Mouse (Mus musculus) lung, embryonic 16.5 days (tissue): ENCODE results near the gene Ssbp2. TPM values are rescaled to one million over a fixed set of nuclear protein-coding genes. Genes with fewer than 3 reads are reported as not detected.

Experiments used
- ATAC-seq: fragments of 200-750 bp; cut with Nextera tagmentation; 2 replicates; pipeline ENCODE4 v1.8.0; 2017; ENCODE audit warnings: low read depth, mild to moderate bottlenecking, moderate library complexity
- H3K27ac ChIP-seq: fragments of 300-500 bp; sonication (generic); 2 replicates; pipeline ENCODE4 v1.5.1; 2014; ENCODE audit warnings: mild to moderate bottlenecking, control low read depth, low read length
- H3K27me3 ChIP-seq: fragments of 300-500 bp; sonication (generic); 2 replicates; pipeline ENCODE4 v1.6.1; 2014; ENCODE audit warnings: low read depth, low read length, mixed read lengths; ENCODE audit not compliant: control insufficient read depth, insufficient read depth
- H3K36me3 ChIP-seq: fragments of 300-500 bp; sonication (generic); 2 replicates; pipeline ENCODE4 v1.6.1; 2014; ENCODE audit warnings: low read length; ENCODE audit not compliant: control insufficient read depth, insufficient read depth
- H3K4me1 ChIP-seq: fragments of 300-500 bp; sonication (generic); replicated peaks from 2 replicates; pipeline ENCODE4 v1.6.1; 2014; ENCODE audit warnings: low read length, mixed read lengths; ENCODE audit not compliant: control insufficient read depth, insufficient read depth
- H3K4me2 ChIP-seq: fragments of 300-500 bp; sonication (generic); 2 replicates; pipeline ENCODE4 v1.6.1; 2014; ENCODE audit warnings: low read depth, low read length, control low read depth
- H3K4me3 ChIP-seq: fragments of 300-500 bp; sonication (generic); 2 replicates; pipeline ENCODE4 v1.5.1; 2014; ENCODE audit warnings: mild to moderate bottlenecking, low read length, control low read depth
- H3K9ac ChIP-seq: fragments of 300-500 bp; sonication (generic); 2 replicates; pipeline ENCODE4 v1.6.1; 2014; ENCODE audit warnings: low read length, control low read depth
- H3K9me3 ChIP-seq: fragments of 300-500 bp; sonication (generic); 2 replicates; pipeline ENCODE4 v1.6.1; 2016; ENCODE audit warnings: low read length; ENCODE audit not compliant: control insufficient read depth
- WGBS: fragments of 180-500 bp; shearing (Covaris S2); extraction: QIAGEN DNeasy Blood & Tissue Kit; methylation state at CpG from one replicate; pipeline ENCODE4 v1.1.7; 2014; 5-methylcytosine and 5-hydroxymethylcytosine counted together
- polyA plus RNA-seq: library from polyadenylated mRNA; unstranded; fragments of >200 nt; fragmentation: Nextera tagmentation; extraction: Ambion mirVana; gene quantifications from 2 replicates; pipeline ENCODE4 v1.2.1, GENCODE M21; 2015

Ssbp2 gene
- polyA plus RNA-seq, 1 experiment from 2014 or later: 98.6 TPM

DNA sequence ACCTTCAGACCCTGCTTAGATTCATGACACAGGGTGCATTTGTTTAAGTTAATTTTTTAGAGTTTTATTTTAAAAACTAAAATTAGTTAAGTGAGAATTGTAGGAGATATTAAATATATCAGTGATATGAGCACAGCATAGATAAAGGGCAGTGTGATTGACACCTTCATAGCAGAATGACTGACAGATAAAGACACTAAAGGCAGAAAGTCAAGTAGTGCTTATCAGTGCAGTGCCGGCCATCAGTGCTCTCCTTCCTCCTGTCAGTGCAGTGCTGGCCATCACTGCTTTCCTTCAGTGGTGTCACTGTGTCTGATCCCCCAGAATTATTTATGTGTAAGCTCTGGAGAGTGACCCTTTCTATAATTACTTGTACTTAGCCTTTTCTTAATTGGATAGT is 159.3 kb downstream of the Ssbp2 start:
- Histone ChIP-seq H3K4me2 (no peak overlapping the region), H3K36me3 (no peaks in the 10 kb centered on the region), H3K27ac (no peak overlapping the region), H3K9ac (no peak overlapping the region), H3K4me1 (no peaks in the 10 kb centered on the region), H3K4me3 (no peak overlapping the region), H3K9me3 (no peaks in the 10 kb centered on the region), H3K27me3 (no peaks in the 10 kb centered on the region)
- WGBS: 44% methylated on average over 1 of the region's 1 CpGs
- no peak for ATAC-seq

DNA sequence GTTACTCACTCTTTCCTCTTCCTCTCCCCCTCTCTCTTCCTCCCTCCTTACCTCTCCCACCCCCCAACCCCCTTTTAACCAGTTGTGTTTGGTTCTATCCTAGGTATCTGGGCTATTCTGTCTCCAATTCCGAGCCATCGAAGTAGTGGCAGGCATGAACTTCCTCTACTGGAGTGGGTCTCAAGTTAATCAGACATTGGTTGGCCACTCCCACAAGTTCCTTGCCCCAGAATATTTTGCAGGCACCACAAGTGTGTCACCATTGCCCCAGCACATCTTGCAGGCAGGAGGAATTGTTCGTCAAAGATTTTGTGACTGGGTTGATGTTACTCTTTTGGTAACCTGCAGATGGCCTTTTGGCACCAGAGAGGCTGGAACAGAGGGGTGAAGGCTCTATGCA is 160.5 kb downstream of the Ssbp2 start:
- Histone ChIP-seq H3K36me3 (no peaks in the 10 kb centered on the region), H3K27me3 (no peaks in the 10 kb centered on the region), H3K9ac (no peak overlapping the region), H3K4me2 (no peak overlapping the region), H3K4me3 (no peak overlapping the region), H3K4me1 (no peaks in the 10 kb centered on the region), H3K9me3 (no peaks in the 10 kb centered on the region), H3K27ac (no peak overlapping the region)
- 93% methylated on average over 3 of the region's 3 CpGs for WGBS
- no peak for ATAC-seq

DNA sequence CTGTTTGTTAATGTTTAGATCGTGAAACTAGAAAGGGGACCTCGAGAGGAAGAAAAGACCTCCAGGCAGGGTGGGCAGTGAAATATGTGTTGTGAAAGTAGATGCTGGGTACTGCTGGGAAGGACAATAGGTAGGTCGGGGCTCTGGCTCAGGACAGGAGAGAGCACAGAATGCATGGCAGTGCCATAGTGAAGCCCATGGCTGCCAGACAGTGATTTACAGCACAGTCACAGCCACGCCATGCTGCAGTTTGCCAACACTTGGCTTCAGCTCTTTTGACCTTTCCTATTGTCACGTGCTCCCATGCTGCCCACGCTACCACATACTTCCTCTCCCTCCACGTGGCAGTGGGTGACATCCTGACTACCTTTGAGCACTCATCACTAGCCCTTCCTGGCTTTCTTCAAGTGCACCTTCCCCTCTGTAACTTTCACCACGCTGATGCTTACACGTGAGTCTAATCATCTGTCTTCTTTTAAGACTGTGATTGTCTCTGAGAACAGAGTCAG is 171.3 kb downstream of the Ssbp2 start:
- H3K9me3 ChIP-seq: no peaks in the 10 kb centered on the region
- no peaks in the 10 kb centered on the region for H3K27me3 ChIP-seq
- H3K4me2 ChIP-seq: no peak overlapping the region
- no peak overlapping the region for H3K9ac ChIP-seq
- no peak for ATAC-seq
- no peak overlapping the region for H3K4me3 ChIP-seq
- 63% methylated on average over 9 of the region's 9 CpGs for WGBS
- H3K36me3 ChIP-seq: no peaks in the 10 kb centered on the region
- H3K27ac ChIP-seq: no peak overlapping the region
- H3K4me1 ChIP-seq: no peaks in the 10 kb centered on the region; the same call in 1 of the 2 replicates

DNA sequence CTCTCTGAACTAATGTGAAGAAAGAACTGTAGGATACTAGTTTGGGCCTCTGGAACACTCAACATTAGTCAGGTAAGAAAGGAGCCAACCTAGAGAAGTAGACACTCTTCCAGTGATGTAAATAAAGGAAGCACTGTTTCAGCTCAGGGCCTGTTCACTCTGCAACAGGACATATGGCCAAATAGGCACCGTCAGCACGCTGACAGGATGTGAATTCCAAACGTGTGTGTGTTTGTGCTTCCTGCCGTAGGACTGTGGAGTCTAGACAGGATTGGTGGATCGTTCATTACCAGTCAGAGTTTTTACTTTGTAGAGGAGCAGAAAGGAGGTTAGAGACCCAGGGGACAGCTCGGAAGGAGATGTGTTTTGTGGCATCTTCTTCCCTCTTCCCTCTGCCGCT is 174.0 kb downstream of the Ssbp2 start:
- no peaks in the 10 kb centered on the region; the same call in 1 of the 2 replicates for H3K4me1 ChIP-seq
- no peaks in the 10 kb centered on the region for H3K27me3 ChIP-seq
- no peaks in the 10 kb centered on the region for H3K36me3 ChIP-seq
- ATAC-seq: 0 out of 2 replicates have a peak, but pooled peaks have one; percentile 51
- H3K9ac ChIP-seq: no peak overlapping the region
- H3K9me3 ChIP-seq: no peaks in the 10 kb centered on the region
- H3K4me2 ChIP-seq: no peak overlapping the region
- 41% methylated on average over 7 of the region's 7 CpGs for WGBS
- no peak overlapping the region for H3K4me3 ChIP-seq
- H3K27ac ChIP-seq: no peak overlapping the region

DNA sequence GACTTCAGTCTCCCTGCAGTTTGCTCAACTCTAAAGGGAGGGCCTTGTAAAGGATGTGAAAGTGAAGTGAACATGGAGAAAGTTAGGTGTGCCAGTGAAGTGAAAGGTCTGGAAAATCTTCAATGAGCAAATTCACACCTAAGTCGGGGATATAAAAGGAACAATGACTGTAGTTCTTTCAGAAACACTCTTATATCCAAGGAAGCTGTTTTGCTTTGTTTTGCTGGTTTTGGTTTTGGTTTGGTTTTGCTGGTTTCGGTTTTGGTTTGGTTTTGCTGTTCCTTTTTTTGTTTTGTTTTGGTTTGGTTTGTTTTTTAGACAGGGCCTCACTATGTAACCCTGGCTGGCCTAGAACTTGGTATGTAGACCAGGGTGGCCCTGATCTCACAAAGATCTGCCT is 175.9 kb downstream of the Ssbp2 start:
- Histone ChIP-seq H3K9ac (no peak overlapping the region), H3K4me2 (no peak overlapping the region), H3K9me3 (no peaks in the 10 kb centered on the region), H3K4me1 (no peaks in the 10 kb centered on the region; the same call in 1 of the 2 replicates), H3K27ac (no peak overlapping the region), H3K36me3 (no peaks in the 10 kb centered on the region), H3K27me3 (no peaks in the 10 kb centered on the region), H3K4me3 (no peak overlapping the region)
- no peak for ATAC-seq
- 79% methylated on average over 2 of the region's 2 CpGs for WGBS

DNA sequence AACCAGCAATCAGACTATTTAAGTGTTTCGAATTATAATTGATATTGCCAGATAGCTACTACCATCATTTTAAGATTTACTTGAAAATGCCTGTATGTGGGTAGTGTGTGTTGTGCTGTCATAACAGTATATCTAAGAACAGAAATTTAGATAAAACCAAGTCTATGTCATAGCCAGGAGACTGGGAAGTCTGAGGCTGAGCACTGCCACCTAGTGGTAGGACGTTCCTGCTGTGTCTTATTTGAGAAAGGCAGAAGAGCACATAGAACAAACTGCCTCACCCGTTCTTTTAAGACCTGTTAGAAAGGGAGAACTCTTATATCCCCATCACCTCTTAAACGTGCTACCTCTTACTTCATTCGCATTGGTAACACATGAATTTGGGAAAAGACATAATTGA is 176.7 kb downstream of the Ssbp2 start:
- no peak overlapping the region for H3K27ac ChIP-seq
- 15% methylated on average over 5 of the region's 5 CpGs for whole genome bisulfite sequencing
- no peak overlapping the region for H3K4me3 ChIP-seq
- H3K27me3 ChIP-seq: no peaks in the 10 kb centered on the region
- no peaks in the 10 kb centered on the region for H3K36me3 ChIP-seq
- ATAC-seq: peak; percentile 67
- no peaks in the 10 kb centered on the region; the same call in 1 of the 2 replicates for H3K4me1 ChIP-seq
- no peak overlapping the region for H3K9ac ChIP-seq
- H3K9me3 ChIP-seq: no peaks in the 10 kb centered on the region
- H3K4me2 ChIP-seq: no peak overlapping the region

DNA sequence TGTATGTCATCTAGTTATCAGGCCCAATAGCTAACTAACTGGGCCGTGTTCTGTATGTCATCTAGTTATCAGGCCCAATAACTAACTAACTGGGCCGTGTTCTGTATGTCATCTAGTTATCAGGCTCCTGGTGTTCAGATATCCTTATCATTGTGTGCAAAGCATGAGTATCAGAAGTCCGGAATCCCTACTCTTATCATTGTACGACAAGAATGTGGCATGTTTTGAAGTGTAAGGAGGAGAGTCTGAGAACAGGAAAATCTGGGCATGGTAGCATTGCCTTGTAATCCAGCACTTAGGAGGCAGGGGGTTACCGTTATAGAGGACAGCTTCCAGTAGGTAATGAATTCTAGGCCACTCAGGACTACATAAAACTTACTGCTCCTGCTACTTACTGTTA is 178.8 kb downstream of the Ssbp2 start:
- no peak for ATAC-seq
- H3K4me1 ChIP-seq: no peaks in the 10 kb centered on the region; the same call in 1 of the 2 replicates
- no peaks in the 10 kb centered on the region for H3K9me3 ChIP-seq
- no peaks in the 10 kb centered on the region for H3K27me3 ChIP-seq
- H3K27ac ChIP-seq: no peak overlapping the region
- no peak overlapping the region for H3K9ac ChIP-seq
- no peak overlapping the region for H3K4me3 ChIP-seq
- H3K36me3 ChIP-seq: no peaks in the 10 kb centered on the region
- 45% methylated on average over 5 of the region's 5 CpGs for WGBS
- H3K4me2 ChIP-seq: no peak overlapping the region

DNA sequence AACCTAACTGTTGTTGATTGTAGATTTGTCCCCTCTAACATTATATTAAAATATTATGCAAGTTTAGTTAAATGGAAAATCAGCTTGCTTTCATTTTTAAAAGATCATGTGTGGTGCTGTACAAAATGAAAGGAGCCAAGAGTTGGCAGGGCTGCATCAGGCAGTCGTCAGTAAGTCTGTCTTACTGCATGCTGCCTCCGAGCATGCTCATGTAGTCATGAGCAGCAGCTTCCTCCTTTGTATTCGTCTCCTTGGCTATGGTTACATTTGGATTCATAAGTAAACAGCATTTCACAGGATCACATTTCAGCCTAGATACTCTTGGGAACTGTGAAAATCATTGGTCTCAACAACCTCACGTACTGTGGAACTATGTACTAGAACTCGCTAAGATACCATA is 180.1 kb downstream of the Ssbp2 start:
- Histone ChIP-seq H3K27me3 (no peaks in the 10 kb centered on the region), H3K9me3 (no peaks in the 10 kb centered on the region), H3K27ac (no peak overlapping the region), H3K4me3 (no peak overlapping the region), H3K4me1 (no peaks in the 10 kb centered on the region), H3K36me3 (no peaks in the 10 kb centered on the region), H3K9ac (no peak overlapping the region), H3K4me2 (no peak overlapping the region)
- ATAC-seq: no peak
- WGBS: 61% methylated on average over 5 of the region's 5 CpGs

DNA sequence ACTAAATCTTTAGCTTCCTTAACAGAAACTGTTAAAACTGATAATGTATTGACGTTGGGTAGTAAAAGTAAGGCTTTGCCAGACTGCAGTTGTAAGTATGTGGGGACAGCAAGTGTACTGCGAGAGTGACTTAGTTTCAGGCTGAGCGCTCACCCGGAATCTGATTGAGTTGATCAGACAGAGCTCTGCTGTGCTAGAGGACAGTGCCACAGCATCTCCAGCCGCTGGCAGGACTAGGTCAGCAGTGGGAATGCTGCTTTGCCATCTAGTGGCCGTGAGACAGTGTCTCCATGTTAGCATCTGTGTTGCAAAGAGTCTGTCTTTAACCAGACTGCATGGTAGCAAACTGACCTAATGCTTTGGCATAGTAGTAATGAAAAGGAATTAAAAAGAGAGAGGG is 188.2 kb downstream of the Ssbp2 start:
- H3K27me3 ChIP-seq: no peaks in the 10 kb centered on the region
- H3K9ac ChIP-seq: no peak overlapping the region
- whole genome bisulfite sequencing: 44% methylated on average over 6 of the region's 6 CpGs
- H3K27ac ChIP-seq: no peak overlapping the region
- H3K4me3 ChIP-seq: no peak overlapping the region
- H3K9me3 ChIP-seq: no peaks in the 10 kb centered on the region
- no peaks in the 10 kb centered on the region for H3K4me1 ChIP-seq
- H3K36me3 ChIP-seq: peaks cover 3% of the 10 kb centered on the region; the same call in 1 of the 2 replicates
- H3K4me2 ChIP-seq: no peak overlapping the region
- ATAC-seq: peak; percentile 51; the same call in 1 of the 2 replicates

DNA sequence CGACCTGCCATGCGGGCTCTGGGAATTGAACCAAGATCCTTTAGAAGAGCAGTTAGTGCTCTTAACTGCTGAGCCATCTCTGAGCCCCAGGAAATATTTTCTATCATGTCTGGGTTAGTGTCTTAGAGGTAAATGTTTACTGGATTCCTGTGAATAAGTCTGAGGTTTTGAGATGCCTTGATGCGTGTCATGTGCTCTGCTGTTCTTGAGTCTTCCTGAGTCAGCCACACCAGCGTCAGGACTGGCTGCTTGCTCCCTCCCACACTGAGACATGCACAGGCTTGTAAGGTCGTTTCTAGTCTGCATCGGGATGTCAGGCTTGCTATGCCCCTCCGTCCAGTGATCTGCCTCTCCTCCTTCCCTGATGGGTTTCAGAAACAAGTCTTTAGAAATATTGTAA is 189.8 kb downstream of the Ssbp2 start:
- H3K4me3 ChIP-seq: no peak overlapping the region
- ATAC-seq: no peak
- H3K9ac ChIP-seq: no peak overlapping the region
- peaks cover 3% of the 10 kb centered on the region; the same call in 1 of the 2 replicates for H3K36me3 ChIP-seq
- no peaks in the 10 kb centered on the region for H3K27me3 ChIP-seq
- H3K4me2 ChIP-seq: no peak overlapping the region
- no peak overlapping the region for H3K27ac ChIP-seq
- H3K4me1 ChIP-seq: no peaks in the 10 kb centered on the region
- WGBS: 64% methylated on average over 7 of the region's 7 CpGs
- no peaks in the 10 kb centered on the region for H3K9me3 ChIP-seq
